Mouse (Mus musculus): ENCODE data around the gene Cdk5rap3.

The Cdk5rap3 gene

DNA sequence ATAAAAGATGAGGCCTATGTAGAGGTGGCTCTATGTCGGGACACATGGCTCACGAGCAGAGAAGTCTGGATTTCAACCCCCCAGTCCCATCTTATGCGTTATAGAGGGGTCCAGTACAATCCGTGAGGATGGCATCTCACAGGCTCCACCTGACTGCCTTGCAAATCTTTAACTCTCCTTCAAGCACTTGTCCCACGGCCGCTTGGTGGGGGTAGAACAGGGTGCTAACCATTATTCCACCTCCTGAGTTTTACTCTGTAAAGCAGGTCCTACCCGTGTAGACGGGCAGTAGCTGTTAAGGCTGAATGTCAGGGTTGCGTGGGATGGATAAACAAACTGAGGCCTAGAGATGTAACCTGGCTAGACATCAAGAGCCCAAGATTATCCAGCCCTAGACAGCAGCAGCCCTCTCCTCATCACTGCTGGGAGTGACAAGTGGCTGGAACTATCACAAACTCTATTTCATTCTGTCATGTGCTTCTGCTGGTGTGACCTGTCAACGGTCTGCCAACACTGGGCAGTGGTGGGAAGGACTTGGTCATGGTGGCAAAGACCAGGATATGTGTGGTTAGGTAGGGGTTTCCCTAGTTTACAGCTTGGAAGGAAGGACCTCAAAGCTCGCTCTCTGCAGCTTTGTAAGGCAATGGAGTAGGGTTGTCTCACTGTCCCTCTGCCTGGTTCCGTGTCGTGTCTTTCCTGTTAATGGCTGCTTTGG, 17.4 kb upstream of the Cdk5rap3 start:
- no peak for DNase-seq

DNA sequence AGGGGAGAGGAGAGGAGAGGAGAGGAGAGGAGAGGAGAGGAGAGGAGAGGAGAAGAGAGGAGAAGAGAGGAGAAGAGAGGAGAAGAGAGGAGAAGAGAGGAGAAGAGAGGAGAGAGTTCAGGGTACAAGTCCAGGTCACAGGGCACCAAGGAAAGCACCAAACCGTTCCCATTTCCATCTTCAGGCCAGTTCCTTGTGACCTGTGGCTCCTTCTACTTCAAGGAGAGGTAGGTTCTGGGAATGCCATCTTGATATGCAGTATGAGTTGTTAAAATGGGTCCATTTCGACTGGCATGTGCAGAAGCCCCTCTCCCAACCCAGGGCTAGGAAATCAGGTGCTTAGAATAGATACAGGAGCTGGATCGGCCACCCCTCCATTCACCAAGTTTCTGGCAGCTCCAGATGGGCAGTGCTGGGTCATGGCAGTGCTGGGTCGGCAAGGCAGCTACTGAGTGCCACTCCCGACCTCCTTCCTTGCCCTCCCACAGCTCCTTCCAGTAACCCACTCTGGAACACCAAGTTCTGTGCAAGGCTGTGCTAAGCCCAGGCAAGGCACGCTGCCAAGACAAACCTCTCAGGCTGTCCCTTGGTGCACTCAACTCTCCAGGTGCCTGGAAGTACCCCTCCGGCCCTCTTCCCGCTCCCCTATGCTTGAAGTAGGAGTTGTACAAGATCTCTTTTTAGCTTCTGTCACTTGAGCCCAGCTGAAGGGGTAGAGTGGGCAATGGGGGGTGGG, 15.2 kb upstream of the Cdk5rap3 start:
- no peak for DNase-seq

DNA sequence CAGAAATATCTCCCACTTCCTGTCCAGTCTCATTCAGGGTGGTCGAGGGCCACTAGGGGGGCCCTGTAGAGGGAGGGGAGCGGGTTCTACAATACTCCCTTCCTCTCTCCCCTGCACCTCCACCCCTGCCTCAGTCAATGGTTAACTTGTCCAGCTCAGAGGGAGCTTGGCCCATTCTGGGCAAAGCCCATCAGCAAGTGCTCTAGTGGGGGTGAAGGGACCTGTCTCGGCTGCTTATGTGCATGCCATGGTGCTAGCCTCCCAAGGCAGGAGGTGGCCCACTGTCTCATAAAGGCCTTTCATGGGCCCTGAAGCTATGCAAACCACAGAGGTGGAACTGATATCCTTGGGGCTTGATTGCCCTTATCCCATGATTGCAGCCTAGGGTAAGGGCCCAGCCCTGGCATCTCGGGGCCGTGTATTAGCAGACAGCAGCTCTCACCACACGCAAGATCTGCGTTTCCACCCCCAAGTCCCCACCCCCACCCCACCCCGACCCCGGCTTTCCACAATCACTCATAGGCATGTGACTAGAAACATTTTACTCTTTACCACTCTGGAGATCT, 13.6 kb upstream of the Cdk5rap3 start:
- no peak for DNase-seq

- no peak for DNase-seq
Observed at GRCm38 (mm10) chr11:96929096-96929765, 12.9 kb upstream of the Cdk5rap3 start.

- no peak for DNase-seq
Observed at GRCm38 (mm10) chr11:96928691-96929090, 12.4 kb upstream of the Cdk5rap3 start.

DNA sequence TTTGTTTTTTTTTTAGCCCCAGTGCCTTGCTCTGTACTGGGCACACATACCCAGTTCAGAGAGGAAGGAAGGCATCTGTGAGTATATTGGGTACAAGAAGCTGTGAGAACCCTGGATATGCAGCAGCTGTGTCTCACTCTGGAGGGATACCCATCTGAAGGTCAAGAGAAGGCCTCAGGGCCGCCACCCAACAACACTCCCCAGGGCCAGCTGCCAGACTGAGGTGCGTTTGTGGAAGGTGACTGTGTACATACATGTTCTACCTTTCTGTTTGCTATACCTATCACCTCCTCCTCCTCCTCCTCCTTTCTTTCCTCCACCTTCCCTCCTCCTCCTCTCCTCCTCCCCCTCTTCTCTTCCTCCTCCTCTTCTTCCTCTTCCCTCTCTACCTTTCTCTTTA, 11.8 kb upstream of the Cdk5rap3 start, which contains the start of gene Prr15l:
Gene Prr15l (plus strand): TSS at position 17 of the 400 bp plus-strand sequence.
- no peak for DNase-seq

- no peak for DNase-seq
Observed at GRCm38 (mm10) chr11:96926587-96926986, 10.3 kb upstream of the Cdk5rap3 start.

DNA sequence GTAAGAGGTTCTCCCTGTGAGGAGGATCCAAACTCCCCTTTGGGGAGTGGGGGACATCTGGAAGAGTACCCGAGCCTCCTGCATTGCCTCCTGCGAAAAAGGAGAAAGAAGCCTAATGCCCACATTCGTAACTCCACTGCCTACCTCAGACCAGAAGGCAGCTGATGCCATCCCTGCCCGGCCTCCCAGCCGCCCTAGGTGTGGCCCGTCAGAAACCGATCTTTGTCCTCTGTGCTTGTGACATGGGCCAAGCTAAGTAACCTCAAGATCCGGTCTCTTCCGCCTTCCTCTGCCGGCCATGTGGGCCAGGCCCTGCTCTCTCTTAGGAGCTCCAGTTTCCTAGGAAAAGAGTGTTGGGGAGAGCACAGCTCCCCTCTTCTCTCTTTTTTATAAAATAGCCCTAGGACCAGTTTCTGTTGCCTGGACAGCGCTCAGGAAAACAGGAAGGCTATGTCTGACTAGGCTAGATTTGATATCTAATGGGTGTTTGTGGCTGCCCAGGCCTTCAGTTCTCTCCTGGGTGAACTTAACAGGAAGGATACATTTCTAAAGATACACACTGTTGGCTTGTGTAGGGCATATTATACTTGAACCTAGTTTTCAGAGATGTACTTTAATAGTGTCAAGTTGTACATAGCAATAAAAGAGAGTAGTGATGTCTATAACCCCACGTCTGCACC, 9.3 kb upstream of the Cdk5rap3 start:
- no peak for DNase-seq

DNA sequence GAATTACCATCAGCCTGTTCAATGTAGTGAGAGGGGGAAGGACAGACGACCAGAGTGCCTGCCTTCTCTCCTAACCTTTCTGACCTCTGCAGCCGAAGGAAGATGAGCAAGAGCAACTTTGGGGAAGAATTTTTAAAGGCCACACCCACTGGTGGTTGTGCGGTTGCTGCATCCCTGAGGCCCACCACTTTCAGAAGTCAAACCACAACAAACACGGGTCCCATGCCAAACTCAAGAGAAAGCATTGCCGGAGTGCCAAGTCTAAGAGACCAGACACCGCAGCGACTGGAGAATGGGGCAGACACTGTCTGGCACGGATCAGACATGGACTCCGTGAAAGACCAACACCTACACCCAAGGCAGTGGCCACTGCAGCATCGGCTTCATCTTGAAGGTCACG, 8.6 kb upstream of the Cdk5rap3 start:
- no peak for DNase-seq

GRCm38 (mm10) chr11:96919003-96919402, 2.7 kb upstream of the Cdk5rap3 start:
- DNase-seq, result no peak

DNA sequence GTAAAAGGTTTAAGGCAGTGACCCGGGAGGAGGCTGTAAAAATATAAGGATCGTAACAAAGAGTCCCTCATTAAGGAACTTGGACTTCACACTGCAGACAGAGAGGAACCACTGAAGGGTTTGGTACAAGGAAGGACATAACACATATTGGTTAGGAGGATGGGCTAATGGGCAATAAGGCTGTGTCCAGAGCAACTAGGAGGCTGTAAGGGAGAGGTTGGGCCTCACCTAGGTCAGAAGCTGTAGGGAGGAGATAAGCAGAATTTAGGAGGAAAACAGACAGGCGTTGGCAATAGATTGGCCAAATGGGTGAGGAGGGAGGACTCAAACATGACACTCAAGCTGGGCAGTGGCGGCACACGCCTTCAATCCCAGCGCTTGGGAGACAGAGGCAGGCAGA, 1.1 kb upstream of the Cdk5rap3 start:
- DNase-seq, result no peak

- DNase-seq, result no peak
Observed at GRCm38 (mm10) chr11:96916885-96917396, 645 bp upstream of the Cdk5rap3 start.

- DNase-seq, result no peak
Observed at GRCm38 (mm10) chr11:96912682-96913081, 3.6 kb downstream of the Cdk5rap3 start.

DNA sequence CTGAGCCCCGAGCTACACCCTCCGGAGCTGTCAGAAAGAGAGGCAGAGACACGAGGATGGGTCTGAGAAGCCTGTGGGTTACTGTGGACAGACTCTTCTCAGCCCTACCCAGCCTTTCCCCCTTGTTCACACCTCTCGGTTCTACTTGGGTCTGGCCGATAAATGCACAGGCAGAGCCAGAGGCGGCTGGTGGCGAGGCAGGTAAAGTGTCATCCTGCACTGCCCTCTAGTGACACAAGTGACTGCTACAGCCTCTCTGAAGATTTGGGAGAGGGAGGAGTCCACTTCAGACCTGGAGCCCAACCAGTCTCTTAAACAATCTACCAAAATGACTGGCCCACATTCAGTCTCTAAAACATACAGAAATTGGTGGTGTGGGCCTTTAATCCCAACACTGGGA, 6.3 kb downstream of the Cdk5rap3 start:
- DNase-seq, result peak; percentile 84 to 85

GRCm38 (mm10) chr11:96908594-96908993, 7.7 kb downstream of the Cdk5rap3 start:
- DNase-seq, result no peak

DNA sequence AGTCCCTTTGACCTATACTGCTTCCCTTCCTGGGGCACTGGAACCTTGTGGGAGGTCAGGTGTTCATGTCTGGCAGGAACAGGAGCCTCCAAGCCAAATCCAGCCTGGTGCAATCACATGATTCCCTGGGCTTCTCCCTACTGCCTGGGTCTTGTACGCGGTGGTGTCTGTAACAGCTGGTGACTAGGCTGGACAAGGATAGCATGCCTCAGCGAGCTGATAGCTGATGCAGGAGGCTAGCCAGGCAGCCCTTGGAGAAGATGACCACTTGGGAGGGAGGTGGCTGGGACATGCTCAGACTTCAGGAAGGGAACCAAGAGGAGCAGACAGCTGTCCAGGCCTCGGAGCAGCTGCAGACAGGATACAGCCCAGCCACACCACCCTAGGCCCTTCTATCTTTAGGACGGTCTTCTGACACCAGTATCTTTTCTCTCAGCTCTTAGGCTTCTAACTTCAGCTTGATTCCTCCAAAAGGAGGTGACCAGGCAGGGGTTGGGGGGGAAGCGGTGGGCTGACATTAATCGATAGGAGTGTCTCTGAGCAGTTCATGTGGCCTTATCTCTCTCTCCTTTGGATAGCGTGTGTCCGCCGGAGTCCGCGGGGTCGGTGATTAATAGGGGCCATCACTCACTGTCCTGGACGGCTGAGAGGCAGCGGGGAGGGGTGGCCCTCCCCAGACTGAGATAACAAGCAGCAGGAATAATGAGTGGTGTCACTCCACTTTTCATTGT, 9.7 kb downstream of the Cdk5rap3 start:
- DNase-seq, result no peak

GRCm38 (mm10) chr11:96902639-96903635, 13.4 kb downstream of the Cdk5rap3 start:
- peak in 1 of 2 experiments; percentile 33 for DNase-seq

DNA sequence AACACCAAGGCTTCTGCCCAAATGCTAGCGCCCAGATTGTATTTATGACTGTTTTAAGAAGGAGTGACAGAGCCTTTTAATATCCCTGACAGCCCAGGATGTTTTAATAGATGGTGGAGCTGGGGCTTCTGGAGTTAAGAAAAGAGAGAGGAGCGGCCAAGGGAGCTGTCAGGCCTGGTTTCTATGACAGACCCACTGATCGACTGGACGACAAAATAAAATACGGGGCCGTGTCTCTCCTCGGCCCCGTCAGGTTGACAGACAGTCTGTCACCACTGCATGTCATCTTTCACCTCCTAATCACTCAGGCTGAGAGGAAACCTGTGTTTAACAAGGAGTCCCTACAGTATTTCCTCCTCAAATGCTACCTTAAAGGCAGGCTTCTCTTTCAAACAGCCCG, 15.0 kb downstream of the Cdk5rap3 start:
- DNase-seq, result no peak

DNA sequence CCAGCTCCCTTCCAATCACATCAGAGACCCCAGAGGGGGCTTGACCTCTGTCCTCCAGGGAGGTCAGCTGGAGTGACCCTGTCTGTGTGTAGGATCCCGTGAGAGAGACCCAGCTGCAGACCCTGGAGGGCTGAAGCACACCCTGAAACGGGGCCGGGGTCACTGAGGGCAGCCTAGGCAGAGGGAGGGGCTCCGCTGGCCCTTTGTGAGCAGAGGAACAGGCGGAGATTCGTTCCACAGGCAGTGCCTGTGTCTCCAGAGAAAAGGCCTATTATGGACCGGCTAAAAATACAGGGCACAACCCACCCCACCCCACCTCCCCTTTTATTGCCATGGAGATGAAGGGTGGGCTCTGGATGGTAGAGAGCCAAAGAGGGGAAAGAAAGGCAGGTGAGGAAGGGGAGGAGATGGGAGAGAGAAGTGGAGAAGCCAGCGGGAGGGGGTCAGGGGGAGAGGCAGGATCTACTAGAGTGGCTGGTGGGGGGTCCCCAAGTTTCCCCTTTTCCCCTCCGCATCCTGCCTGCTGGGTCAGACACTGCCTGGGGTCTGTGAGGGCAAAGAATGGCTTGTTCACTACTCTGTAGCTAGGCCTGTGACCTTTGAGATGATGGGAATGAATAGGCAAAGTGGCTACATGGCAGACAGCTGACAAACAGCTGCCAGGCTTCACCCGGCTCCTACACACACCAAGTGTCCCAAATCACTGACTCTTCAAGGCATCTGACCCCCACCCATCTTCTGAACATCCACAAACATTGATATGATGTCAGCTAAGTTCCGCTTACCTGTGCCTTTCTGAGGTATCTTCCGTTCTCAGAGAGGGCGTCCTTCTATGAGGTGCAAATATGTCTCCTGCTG, 16.6 kb downstream of the Cdk5rap3 start:
- no peak for DNase-seq

GRCm38 (mm10) chr11:96895886-96896285, 20.4 kb downstream of the Cdk5rap3 start:
- DNase-seq, result no peak
